Mouse (Mus musculus) inflammation-experienced regulatory T-cells, adult 6 months (primary cell): ENCODE measurements at regions not wholly inside any gene's neighbourhood (a gene's known extent, or its start where the extent isn't known, plus 50 kb on each side); places are given as distances from the start of the nearest gene placed in this dataset.

Experiments
- ATAC-seq: one replicate; pipeline ENCODE4 v1.8.0; 2017

GRCm38 (mm10) chr17:27364899-27365298 lies 156.3 kb downstream of the Grm4 start:
- peak; percentile 57 for ATAC-seq

GRCm38 (mm10) chr17:27364338-27364737 lies 156.9 kb downstream of the Grm4 start:
- ATAC-seq = peak; percentile 55

- ATAC-seq = no peak
These were observed 157.3 kb downstream of the Grm4 start for GRCm38 (mm10) chr17:27363911-27364310.

GRCm38 (mm10) chr17:27362221-27362620 lies 158.0 kb upstream of the Lemd2 start:
- ATAC-seq = no peak

- peak; percentile 23 for ATAC-seq
These were observed 157.1 kb upstream of the Lemd2 start for GRCm38 (mm10) chr17:27361362-27361761.

GRCm38 (mm10) chr17:27356862-27357261 lies 152.6 kb upstream of the Lemd2 start:
- ATAC-seq = peak; percentile 38

- ATAC-seq = no peak
These were observed 151.4 kb upstream of the Lemd2 start for GRCm38 (mm10) chr17:27355717-27356116.

- no peak for ATAC-seq
These were observed 150.8 kb upstream of the Lemd2 start for GRCm38 (mm10) chr17:27355056-27355455.

- no peak for ATAC-seq
These were observed 145.6 kb upstream of the Lemd2 start for GRCm38 (mm10) chr17:27349911-27350310.

- ATAC-seq = no peak
These were observed 145.2 kb upstream of the Lemd2 start for GRCm38 (mm10) chr17:27349432-27349831.

GRCm38 (mm10) chr17:27341952-27342890 lies 138.0 kb upstream of the Lemd2 start:
- ATAC-seq = peak; percentile 88

- ATAC-seq = no peak
These were observed 135.6 kb upstream of the Lemd2 start for GRCm38 (mm10) chr17:27339823-27340222.

- ATAC-seq = no peak
These were observed 135.0 kb upstream of the Lemd2 start for GRCm38 (mm10) chr17:27339261-27339660.

- no peak for ATAC-seq
These were observed 131.4 kb upstream of the Lemd2 start for GRCm38 (mm10) chr17:27335621-27336020.

- no peak for ATAC-seq
These were observed 129.3 kb upstream of the Lemd2 start for GRCm38 (mm10) chr17:27333593-27333992.

- no peak for ATAC-seq
These were observed 128.9 kb upstream of the Lemd2 start for GRCm38 (mm10) chr17:27333141-27333540.

GRCm38 (mm10) chr17:27332076-27332475 lies 127.8 kb upstream of the Lemd2 start:
- no peak for ATAC-seq

GRCm38 (mm10) chr17:27331630-27332029 lies 127.4 kb upstream of the Lemd2 start:
- ATAC-seq = no peak

GRCm38 (mm10) chr17:27329791-27330190 lies 125.5 kb upstream of the Lemd2 start:
- no peak for ATAC-seq

- ATAC-seq = no peak
These were observed 124.9 kb upstream of the Lemd2 start for GRCm38 (mm10) chr17:27329183-27329582.

- ATAC-seq = no peak
These were observed 120.8 kb upstream of the Lemd2 start for GRCm38 (mm10) chr17:27325002-27325460.

GRCm38 (mm10) chr17:27323513-27323912 lies 119.2 kb upstream of the Lemd2 start:
- ATAC-seq = no peak

- ATAC-seq = peak; percentile 69
These were observed 118.7 kb upstream of the Lemd2 start for GRCm38 (mm10) chr17:27322891-27323509.
